Mouse (Mus musculus) olfactory bulb, adult 2 months (tissue): ENCODE measurements around the gene Unc5c.

Source experiments
- CTCF ChIP-seq: fragments of 200-500 bp; IDR thresholded peaks from 2 replicates; pipeline ENCODE4 v1.5.1; 2012; ENCODE audit warnings: low read depth, mild to moderate bottlenecking, low read length, moderate library complexity; ENCODE audit not compliant: insufficient read depth
- POLR2A ChIP-seq: fragments of 200-500 bp; IDR thresholded peaks from 2 replicates; pipeline ENCODE4 v1.6.1; 2012; ENCODE audit warnings: mild to moderate bottlenecking, low read depth, low read length, moderate library complexity; ENCODE audit not compliant: insufficient read depth

DNA sequence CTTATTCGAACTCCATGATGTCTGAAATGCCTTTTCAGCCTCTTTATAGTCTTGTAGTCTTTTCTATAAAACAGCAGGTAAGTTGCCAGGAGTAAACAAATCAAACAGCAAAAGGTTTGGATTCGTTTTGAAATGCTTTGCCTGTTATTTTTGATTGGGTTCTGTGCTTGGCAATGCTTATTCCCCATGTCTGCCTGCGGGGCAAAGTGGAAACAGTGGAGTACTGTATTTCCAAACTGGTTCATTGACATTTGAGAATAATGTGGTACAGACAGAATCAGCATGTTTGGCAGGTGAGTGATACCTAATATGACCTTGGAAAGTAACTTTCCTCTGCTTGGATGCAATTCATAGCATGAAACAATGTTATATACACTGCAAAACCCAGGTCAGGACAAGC lies 292.2 kb downstream of the Unc5c start:
- TF ChIP-seq POLR2A (no peak), CTCF (no peak)
